Mouse (Mus musculus) heart, postnatal 25 days (tissue): Measurements from ENCODE around the gene Dtd1. TPM values are rescaled to one million over a fixed set of nuclear protein-coding genes. Genes with fewer than 3 reads are reported as not detected.
"Not testable (repeated sequence)": the region's sequence is repeated elsewhere in the genome, so short reads cannot be mapped to it uniquely, and the experiment has no call there.

Experiments
- DNase-seq: peaks from one replicate; pipeline ENCODE4 v3.0.0; 2022; ENCODE audit warnings: low spot score
- intact Hi-C: fragments of 180-260 bp; cut with DNase I; formaldehyde crosslinking; loops from one replicate; pipeline ENCODE4 v1.15.1; 2025
- total RNA-seq, 2 experiments: library from RNA; stranded (reverse); gene quantifications; 2 replicates each; pipeline ENCODE4 v1.2.3; 2021

Dtd1 gene
- 10 to 100 TPM; 10.9 to 11.2 TPM for total RNA-seq

GRCm38 (mm10) chr2:144599831-144600687 is at the start of gene Dtd1:
TSS of gene Dtd1 (plus strand) at chr2:144599897.
- intact Hi-C loops, result no loop called here
- DNase-seq, result peak; percentile 72

GRCm38 (mm10) chr2:144550529-144550928 is 49.2 kb upstream of the Dtd1 start, which contains the start of gene Rbbp9:
TSS of gene Rbbp9 (minus strand) at chr2:144550869.
- DNase-seq, result peak; percentile 17
- intact Hi-C loops, result no loop called here

GRCm38 (mm10) chr2:144553905-144554304 is 45.8 kb upstream of the Dtd1 start:
- intact Hi-C loops, result no loop called here
- no peak for DNase-seq

GRCm38 (mm10) chr2:144555286-144555819 is 44.3 kb upstream of the Dtd1 start:
- DNase-seq, result no peak
- intact Hi-C loops, result no loop called here

GRCm38 (mm10) chr2:144555820-144556552 is 43.7 kb upstream of the Dtd1 start, which contains the start of gene Sec23b:
TSS of gene Sec23b (plus strand) at chr2:144556229.
- peak; percentile 95 for DNase-seq
- intact Hi-C loops, result no loop called here

- no peak for DNase-seq
- intact Hi-C loops, result no loop called here
Measured at GRCm38 (mm10) chr2:144588723-144589122, 11.0 kb upstream of the Dtd1 start.

- intact Hi-C loops, result loop anchor here (5.0 kb wide), 1 partner anchor 66 kb away; the partner anchor contains the start of genes Dzank1 and Polr3f
- not testable (repeated sequence) for DNase-seq
Measured at GRCm38 (mm10) chr2:144593036-144593435, 6.7 kb upstream of the Dtd1 start.

- peak; percentile 55 for DNase-seq
- intact Hi-C loops, result loop anchor here (5.0 kb wide), 1 partner anchor 67 kb away; the partner anchor contains the start of genes Dzank1 and Polr3f
Measured at GRCm38 (mm10) chr2:144593951-144594651, 5.6 kb upstream of the Dtd1 start, which contains the start of gene Smim26. TSS of gene Smim26 (plus strand) at chr2:144594054.

- intact Hi-C loops, result no loop called here
Measured at GRCm38 (mm10) chr2:144598006-144598405, 1.7 kb upstream of the Dtd1 start.

GRCm38 (mm10) chr2:144601576-144601975 is 1.9 kb downstream of the Dtd1 start:
- intact Hi-C loops, result no loop called here
- DNase-seq, result no peak

More at GRCm38 (mm10) chr2:144598006-144598405, 1.7 kb upstream of the Dtd1 start:
- DNase-seq, result no peak

GRCm38 (mm10) chr2:144613956-144614355 is 14.3 kb downstream of the Dtd1 start:
- intact Hi-C loops, result no loop called here

GRCm38 (mm10) chr2:144617074-144617874 is 17.6 kb downstream of the Dtd1 start:
- intact Hi-C loops, result no loop called here
- no peak for DNase-seq

More at GRCm38 (mm10) chr2:144613956-144614355, 14.3 kb downstream of the Dtd1 start:
- DNase-seq, result no peak

- intact Hi-C loops, result no loop called here
- DNase-seq, result no peak
Measured at GRCm38 (mm10) chr2:144621491-144621890, 21.8 kb downstream of the Dtd1 start.

GRCm38 (mm10) chr2:144633551-144633950 is 33.9 kb downstream of the Dtd1 start:
- intact Hi-C loops, result loop anchor here (10.0 kb wide), 1 partner anchor 881 kb away; no protein-coding TSS in a partner anchor
- no peak for DNase-seq

- DNase-seq, result no peak
- intact Hi-C loops, result loop anchor here (10.0 kb wide), 1 partner anchor 881 kb away; no protein-coding TSS in a partner anchor
Measured at GRCm38 (mm10) chr2:144634231-144634630, 34.5 kb downstream of the Dtd1 start.

- DNase-seq, result no peak
- intact Hi-C loops, result loop anchor here (10.0 kb wide), 1 partner anchor 880 kb away; no protein-coding TSS in a partner anchor
Measured at GRCm38 (mm10) chr2:144634729-144635128, 35.0 kb downstream of the Dtd1 start.

GRCm38 (mm10) chr2:144635644-144636320 is 36.1 kb downstream of the Dtd1 start:
- DNase-seq, result no peak
- intact Hi-C loops, result loop anchor here (10.0 kb wide), 1 partner anchor 879 kb away; no protein-coding TSS in a partner anchor

- intact Hi-C loops, result loop anchor here (10.0 kb wide), 1 partner anchor 878 kb away; no protein-coding TSS in a partner anchor
- DNase-seq, result no peak
Measured at GRCm38 (mm10) chr2:144637204-144637603, 37.5 kb downstream of the Dtd1 start.
